Mouse (Mus musculus): ENCODE results near the gene Cdip1.
A peak's percentile ranks its signal among the peaks of the same experiment; 100 is the strongest.

The Cdip1 gene

GRCm38 (mm10) chr16:4768719-4769118 is 21.4 kb downstream of the Cdip1 start:
- no peak for DNase-seq

- DNase-seq: no peak
Observed at GRCm38 (mm10) chr16:4767012-4767790, 22.9 kb downstream of the Cdip1 start.

- DNase-seq: no peak
Observed at GRCm38 (mm10) chr16:4765852-4766251, 24.2 kb downstream of the Cdip1 start.

- peak; percentile 18 to 27 for DNase-seq
Observed at GRCm38 (mm10) chr16:4763276-4763675, 26.8 kb downstream of the Cdip1 start.

GRCm38 (mm10) chr16:4762437-4762836 is 27.7 kb downstream of the Cdip1 start:
- no peak for DNase-seq

- DNase-seq: peak; percentile 28 to 39
Observed at GRCm38 (mm10) chr16:4756660-4757335, 33.3 kb downstream of the Cdip1 start.

- no peak for DNase-seq
Observed at GRCm38 (mm10) chr16:4754045-4754444, 36.0 kb downstream of the Cdip1 start.

GRCm38 (mm10) chr16:4752155-4752554 is 37.9 kb downstream of the Cdip1 start:
- DNase-seq: no peak

GRCm38 (mm10) chr16:4742186-4742585 is 47.9 kb downstream of the Cdip1 start:
- no peak for DNase-seq

GRCm38 (mm10) chr16:4739994-4740393 is 50.1 kb downstream of the Cdip1 start:
- no peak for DNase-seq

- no peak for DNase-seq
Observed at GRCm38 (mm10) chr16:4736262-4736661, 53.8 kb downstream of the Cdip1 start.

GRCm38 (mm10) chr16:4730776-4731358 is 59.2 kb downstream of the Cdip1 start:
- no peak for DNase-seq

GRCm38 (mm10) chr16:4727963-4728362 is 62.1 kb downstream of the Cdip1 start:
- no peak for DNase-seq

GRCm38 (mm10) chr16:4727526-4727925 is 62.6 kb downstream of the Cdip1 start:
- no peak for DNase-seq

GRCm38 (mm10) chr16:4726528-4727128 is 63.5 kb downstream of the Cdip1 start:
- DNase-seq: no peak

GRCm38 (mm10) chr16:4725780-4726527 is 64.1 kb downstream of the Cdip1 start, which contains the start of gene Hmox2:
TSS of gene Hmox2 (plus strand) at chr16:4726361.
- DNase-seq: peak; percentile 97 to 98

GRCm38 (mm10) chr16:4725266-4725665 is 64.8 kb downstream of the Cdip1 start:
- DNase-seq: no peak

GRCm38 (mm10) chr16:4722915-4723209 is 67.2 kb downstream of the Cdip1 start:
- peak in 1 of 2 experiments; percentile 33 for DNase-seq

- peak; percentile 34 to 40 for DNase-seq
Observed at GRCm38 (mm10) chr16:4722128-4722914, 67.8 kb downstream of the Cdip1 start.

- DNase-seq: peak; percentile 62 to 65
Observed at GRCm38 (mm10) chr16:4718753-4719518, 71.2 kb downstream of the Cdip1 start, which contains the start of gene Nmral1. TSS of gene Nmral1 (minus strand) at chr16:4719356.

GRCm38 (mm10) chr16:4717866-4718265 is 72.2 kb downstream of the Cdip1 start:
- peak in 1 of 2 experiments; percentile 13 for DNase-seq
